Mouse (Mus musculus): ENCODE results near the gene Ldhd. TPM values are rescaled to one million over a fixed set of nuclear protein-coding genes. Genes with fewer than 3 reads are reported as not detected.

The Ldhd gene
- polyA plus RNA-seq, 1 experiment from 2014 or later = 0.24 TPM

- WGBS = 84% methylated on average over 2 of the region's 2 CpGs
- H3K27me3 ChIP-seq (ENCODE audit: insufficient read depth, poor library complexity, severe bottlenecking) = no peaks in the 10 kb centered on the region
- no peaks in the 10 kb centered on the region; the same call in 1 of the 2 replicates for H3K9me3 ChIP-seq
- DNase-seq (ENCODE audit: low spot score) = no peak
- no peak overlapping the region for H3K4me3 ChIP-seq
- peaks cover 17% of the 10 kb centered on the region for H3K4me1 ChIP-seq (replicated peaks)
- H3K27ac ChIP-seq = no peak overlapping the region
- peaks cover 22% of the 10 kb centered on the region for H3K36me3 ChIP-seq
Measured at GRCm38 (mm10) chr8:111588336-111588735, 41.8 kb downstream of the Ldhd start.

- Histone ChIP-seq H3K27ac (no peak overlapping the region), H3K9me3 (no peaks in the 10 kb centered on the region; the same call in 1 of the 2 replicates), H3K36me3 (peaks cover 27% of the 10 kb centered on the region), H3K4me1 (replicated peaks) (peaks cover 10% of the 10 kb centered on the region), H3K4me3 (no peak overlapping the region), H3K27me3 (ENCODE audit: insufficient read depth, poor library complexity, severe bottlenecking) (no peaks in the 10 kb centered on the region)
- WGBS = 91% methylated on average over 1 of the region's 1 CpGs
- DNase-seq (ENCODE audit: low spot score) = no peak
Measured at GRCm38 (mm10) chr8:111587545-111588094, 42.6 kb downstream of the Ldhd start.

GRCm38 (mm10) chr8:111584946-111585345 is 45.2 kb downstream of the Ldhd start:
- Histone ChIP-seq H3K36me3 (peaks cover 20% of the 10 kb centered on the region), H3K27ac (no peak overlapping the region), H3K4me3 (no peak overlapping the region), H3K27me3 (ENCODE audit: insufficient read depth, poor library complexity, severe bottlenecking) (no peaks in the 10 kb centered on the region), H3K4me1 (replicated peaks) (no peaks in the 10 kb centered on the region), H3K9me3 (no peaks in the 10 kb centered on the region; the same call in 1 of the 2 replicates)
- DNase-seq (ENCODE audit: low spot score) = no peak
- WGBS = 93% methylated on average over 3 of the region's 3 CpGs

- no peak for DNase-seq (ENCODE audit: low spot score)
- Histone ChIP-seq H3K27me3 (ENCODE audit: insufficient read depth, poor library complexity, severe bottlenecking) (no peaks in the 10 kb centered on the region), H3K36me3 (peaks cover 32% of the 10 kb centered on the region), H3K4me3 (no peak overlapping the region), H3K9me3 (no peaks in the 10 kb centered on the region; the same call in 1 of the 2 replicates), H3K4me1 (replicated peaks) (no peaks in the 10 kb centered on the region), H3K27ac (no peak overlapping the region)
- 87% methylated on average over 3 of the region's 3 CpGs for WGBS
Measured at GRCm38 (mm10) chr8:111582386-111582785, 47.8 kb downstream of the Ldhd start.

GRCm38 (mm10) chr8:111580306-111580705 is 49.9 kb downstream of the Ldhd start:
- peaks cover 49% of the 10 kb centered on the region for H3K36me3 ChIP-seq
- 90% methylated on average over 3 of the region's 3 CpGs for WGBS
- no peaks in the 10 kb centered on the region; the same call in 1 of the 2 replicates for H3K9me3 ChIP-seq
- H3K27ac ChIP-seq = no peak overlapping the region
- no peak for DNase-seq (ENCODE audit: low spot score)
- no peaks in the 10 kb centered on the region for H3K27me3 ChIP-seq (ENCODE audit: insufficient read depth, poor library complexity, severe bottlenecking)
- H3K4me1 ChIP-seq (replicated peaks) = 0 out of 2 replicates have a peak, but pooled peaks cover 2% of the 10 kb centered on the region
- H3K4me3 ChIP-seq = no peak overlapping the region

GRCm38 (mm10) chr8:111579318-111579717 is 50.9 kb downstream of the Ldhd start:
- 0 out of 2 replicates have a peak, but pooled peaks cover 2% of the 10 kb centered on the region for H3K4me1 ChIP-seq (replicated peaks)
- no peak overlapping the region for H3K4me3 ChIP-seq
- H3K27ac ChIP-seq = no peak overlapping the region
- no peaks in the 10 kb centered on the region; the same call in 1 of the 2 replicates for H3K9me3 ChIP-seq
- no peak for DNase-seq (ENCODE audit: low spot score)
- H3K36me3 ChIP-seq = peaks cover 48% of the 10 kb centered on the region
- no peaks in the 10 kb centered on the region for H3K27me3 ChIP-seq (ENCODE audit: insufficient read depth, poor library complexity, severe bottlenecking)
- WGBS = 95% methylated on average over 1 of the region's 1 CpGs

- Histone ChIP-seq H3K4me1 (replicated peaks) (peaks cover 10% of the 10 kb centered on the region), H3K27me3 (ENCODE audit: insufficient read depth, poor library complexity, severe bottlenecking) (no peaks in the 10 kb centered on the region), H3K27ac (no peak overlapping the region), H3K36me3 (peaks cover 37% of the 10 kb centered on the region), H3K4me3 (no peak overlapping the region), H3K9me3 (no peaks in the 10 kb centered on the region)
- WGBS = 91% methylated on average over 9 of the region's 9 CpGs
- no peak for DNase-seq (ENCODE audit: low spot score)
Measured at GRCm38 (mm10) chr8:111577880-111578533, 52.2 kb downstream of the Ldhd start.

GRCm38 (mm10) chr8:111576501-111576900 is 53.7 kb downstream of the Ldhd start:
- H3K27ac ChIP-seq = no peak overlapping the region
- no peaks in the 10 kb centered on the region for H3K27me3 ChIP-seq (ENCODE audit: insufficient read depth, poor library complexity, severe bottlenecking)
- no peak overlapping the region for H3K4me3 ChIP-seq
- H3K4me1 ChIP-seq (replicated peaks) = peaks cover 25% of the 10 kb centered on the region
- DNase-seq (ENCODE audit: low spot score) = no peak
- H3K36me3 ChIP-seq = peaks cover 34% of the 10 kb centered on the region
- no peaks in the 10 kb centered on the region for H3K9me3 ChIP-seq

- no peaks in the 10 kb centered on the region for H3K27me3 ChIP-seq (ENCODE audit: insufficient read depth, poor library complexity, severe bottlenecking)
- no peak overlapping the region for H3K27ac ChIP-seq
- no peak for DNase-seq (ENCODE audit: low spot score)
- 96% methylated on average over 4 of the region's 4 CpGs for WGBS
- H3K36me3 ChIP-seq = peaks cover 30% of the 10 kb centered on the region
- peaks cover 25% of the 10 kb centered on the region for H3K4me1 ChIP-seq (replicated peaks)
- H3K9me3 ChIP-seq = no peaks in the 10 kb centered on the region
- no peak overlapping the region for H3K4me3 ChIP-seq
Measured at GRCm38 (mm10) chr8:111575492-111575891, 54.7 kb downstream of the Ldhd start.

- H3K4me1 ChIP-seq (replicated peaks) = peaks cover 32% of the 10 kb centered on the region
- no peaks in the 10 kb centered on the region for H3K9me3 ChIP-seq
- no peaks in the 10 kb centered on the region for H3K27me3 ChIP-seq (ENCODE audit: insufficient read depth, poor library complexity, severe bottlenecking)
- H3K27ac ChIP-seq = peak overlapping the region; percentile 64; the same call in 1 of the 2 replicates
- no peak for DNase-seq (ENCODE audit: low spot score)
- 85% methylated on average over 2 of the region's 2 CpGs for WGBS
- peaks cover 26% of the 10 kb centered on the region for H3K36me3 ChIP-seq
- no peak overlapping the region; the same call in 1 of the 2 replicates for H3K4me3 ChIP-seq
Measured at GRCm38 (mm10) chr8:111574016-111574415, 56.2 kb downstream of the Ldhd start.

Other genes with a start within 250 kb of the Ldhd start
- gene Fa2h, start 236.6 kb downstream of the Ldhd start, polyA plus RNA-seq (2016; fragmentation: Nextera tagmentation; extraction: Ambion mirVana) = 0.09 and 0.16 TPM in 2 replicates
- gene Wdr59, start 108.3 kb downstream of the Ldhd start, polyA plus RNA-seq (2016; fragmentation: Nextera tagmentation; extraction: Ambion mirVana) = 3.8 and 4.8 TPM in 2 replicates
- 29.9 and 52.5 TPM in 2 replicates for gene Znrf1, start 94.3 kb downstream of the Ldhd start, polyA plus RNA-seq (2016; fragmentation: Nextera tagmentation; extraction: Ambion mirVana)
- gene Zfp1, start 13.0 kb upstream of the Ldhd start, polyA plus RNA-seq (2016; fragmentation: Nextera tagmentation; extraction: Ambion mirVana) = 20.2 and 23.8 TPM in 2 replicates
- gene Ctrb1, start 60.6 kb upstream of the Ldhd start, polyA plus RNA-seq (2016; fragmentation: Nextera tagmentation; extraction: Ambion mirVana) = not detected in 2 replicates
- gene Bcar1, start 113.4 kb upstream of the Ldhd start, polyA plus RNA-seq (2016; fragmentation: Nextera tagmentation; extraction: Ambion mirVana) = 61.6 and 63.9 TPM in 2 replicates
- gene Cfdp1, start 223.9 kb upstream of the Ldhd start, polyA plus RNA-seq (2016; fragmentation: Nextera tagmentation; extraction: Ambion mirVana) = 171 and 215 TPM in 2 replicates
- 8.4 and 10.7 TPM in 2 replicates for gene Tmem170, start 246.4 kb upstream of the Ldhd start, polyA plus RNA-seq (2016; fragmentation: Nextera tagmentation; extraction: Ambion mirVana)